Mouse (Mus musculus) heart, postnatal 25 days (tissue): ENCODE data around the gene Slc29a3. TPM values are rescaled to one million over a fixed set of nuclear protein-coding genes. Genes with fewer than 3 reads are reported as not detected.
"Not testable (repeated sequence)": the region's sequence is repeated elsewhere in the genome, so short reads cannot be mapped to it uniquely, and the experiment has no call there.

Experiments
- DNase-seq: peaks from one replicate; pipeline ENCODE4 v3.0.0; 2022; ENCODE audit warnings: low spot score
- intact Hi-C: fragments of 180-260 bp; cut with DNase I; formaldehyde crosslinking; loops from one replicate; pipeline ENCODE4 v1.15.1; 2025
- total RNA-seq, 2 experiments: library from RNA; stranded (reverse); gene quantifications; 2 replicates each; pipeline ENCODE4 v1.2.3; 2021

Slc29a3 gene
- total RNA-seq, 2 experiments from 2014 or later: 4.8 to 6.3 TPM

GRCm38 (mm10) chr10:60770855-60771254, 18.3 kb upstream of the Slc29a3 start:
- no peak for DNase-seq
- intact Hi-C loops: no loop called here

- intact Hi-C loops: no loop called here
- DNase-seq: no peak
Measured at GRCm38 (mm10) chr10:60768614-60769013, 16.0 kb upstream of the Slc29a3 start.

GRCm38 (mm10) chr10:60767400-60767799, 14.8 kb upstream of the Slc29a3 start:
- no peak for DNase-seq
- intact Hi-C loops: no loop called here

- no peak for DNase-seq
- intact Hi-C loops: no loop called here
Measured at GRCm38 (mm10) chr10:60762126-60762525, 9.5 kb upstream of the Slc29a3 start.

- intact Hi-C loops: no loop called here
- DNase-seq: peak; percentile 78
Measured at GRCm38 (mm10) chr10:60760377-60760776, 7.8 kb upstream of the Slc29a3 start.

GRCm38 (mm10) chr10:60756992-60757391, 4.4 kb upstream of the Slc29a3 start:
- DNase-seq: no peak
- intact Hi-C loops: loop anchor here (2.0 kb wide), 3 partner anchors 224 to 348 kb away; no protein-coding TSS in a partner anchor

- intact Hi-C loops: loop anchor here (2.0 kb wide), 3 partner anchors 223 to 347 kb away; no protein-coding TSS in a partner anchor
- DNase-seq: no peak
Measured at GRCm38 (mm10) chr10:60756146-60756545, 3.6 kb upstream of the Slc29a3 start.

GRCm38 (mm10) chr10:60753941-60754340, 1.3 kb upstream of the Slc29a3 start:
- DNase-seq: no peak
- intact Hi-C loops: loop anchor here (5.0 kb wide), 1 partner anchor 62 kb away; no protein-coding TSS in a partner anchor

GRCm38 (mm10) chr10:60753261-60753660, 667 bp upstream of the Slc29a3 start:
- DNase-seq: no peak
- intact Hi-C loops: loop anchor here (5.0 kb wide), 1 partner anchor 61 kb away; no protein-coding TSS in a partner anchor

GRCm38 (mm10) chr10:60747667-60748212, 4.9 kb downstream of the Slc29a3 start:
- DNase-seq: no peak
- intact Hi-C loops: no loop called here

GRCm38 (mm10) chr10:60746512-60746911, 6.1 kb downstream of the Slc29a3 start:
- DNase-seq: no peak
- intact Hi-C loops: no loop called here

- intact Hi-C loops: no loop called here
- DNase-seq: no peak
Measured at GRCm38 (mm10) chr10:60744543-60745290, 7.9 kb downstream of the Slc29a3 start.

- no peak for DNase-seq
- intact Hi-C loops: no loop called here
Measured at GRCm38 (mm10) chr10:60743681-60744080, 8.9 kb downstream of the Slc29a3 start.

GRCm38 (mm10) chr10:60742942-60743341, 9.7 kb downstream of the Slc29a3 start:
- DNase-seq: no peak
- intact Hi-C loops: no loop called here

GRCm38 (mm10) chr10:60742296-60742695, 10.3 kb downstream of the Slc29a3 start:
- DNase-seq, intact Hi-C loops: not testable (repeated sequence)

- DNase-seq: no peak
- intact Hi-C loops: no loop called here
Measured at GRCm38 (mm10) chr10:60741435-60741834, 11.2 kb downstream of the Slc29a3 start.

GRCm38 (mm10) chr10:60739619-60740363, 12.8 kb downstream of the Slc29a3 start:
- no peak for DNase-seq

GRCm38 (mm10) chr10:60737886-60738640, 14.5 kb downstream of the Slc29a3 start:
- intact Hi-C loops: no loop called here
- no peak for DNase-seq

More at GRCm38 (mm10) chr10:60739619-60740363, 12.8 kb downstream of the Slc29a3 start:
- intact Hi-C loops: no loop called here

GRCm38 (mm10) chr10:60737169-60737728, 15.3 kb downstream of the Slc29a3 start:
- intact Hi-C loops: no loop called here
- no peak for DNase-seq

GRCm38 (mm10) chr10:60735737-60736136, 16.9 kb downstream of the Slc29a3 start:
- no peak for DNase-seq

More at GRCm38 (mm10) chr10:60735737-60736136, 16.9 kb downstream of the Slc29a3 start:
- intact Hi-C loops: no loop called here
